Mouse (Mus musculus): ENCODE results near the gene Armc7. TPM values are rescaled to one million over a fixed set of nuclear protein-coding genes. Genes with fewer than 3 reads are reported as not detected.
A peak's percentile ranks its signal among the peaks of the same experiment; 100 is the strongest.

Armc7 gene
- polyA plus RNA-seq, 1 experiment from 2014 or later, result 5.1 TPM

DNA sequence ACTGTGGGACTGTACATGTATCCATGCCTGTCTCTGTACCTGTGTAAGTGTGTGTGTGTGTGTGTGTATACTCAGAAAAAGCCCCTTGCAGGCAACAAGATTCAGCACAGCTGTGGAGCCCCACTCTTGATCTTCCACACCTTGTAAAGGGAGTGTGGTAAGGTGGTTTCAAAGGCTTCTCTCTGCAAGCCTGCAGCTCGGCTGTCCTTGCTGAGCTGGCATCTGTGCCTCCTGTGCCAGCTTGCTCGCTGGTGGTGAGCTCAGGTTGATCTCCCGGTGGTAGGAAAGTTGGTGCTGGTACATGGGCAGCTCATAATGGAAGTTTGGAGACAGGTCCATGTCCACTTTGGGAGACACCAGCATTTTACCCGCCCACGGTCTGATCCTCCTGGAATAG is 13.6 kb upstream of the Armc7 start:
- 62% methylated on average over 5 of the region's 5 CpGs for WGBS (ENCODE audit: insufficient replicate concordance)
- Histone ChIP-seq H3K4me2 (no peak overlapping the region), H3K36me3 (ENCODE audit: control insufficient read depth, insufficient read depth, low read length) (no peaks in the 10 kb centered on the region), H3K9ac (ENCODE audit: low read depth, low read length) (no peak overlapping the region), H3K27me3 (ENCODE audit: control insufficient read depth, insufficient read depth, low read length) (no peaks in the 10 kb centered on the region), H3K4me3 (ENCODE audit: low read depth, low read length) (no peak overlapping the region), H3K9me3 (replicated peaks; ENCODE audit: control insufficient read depth, low read length) (no peaks in the 10 kb centered on the region), H3K27ac (ENCODE audit: low read depth, low read length) (no peak overlapping the region), H3K4me1 (ENCODE audit: control insufficient read depth, insufficient read depth, low read length) (peaks cover 11% of the 10 kb centered on the region)
- no peak for ATAC-seq (replicated peaks; ENCODE audit: insufficient number of reproducible peaks, low FRiP score, low TSS enrichment)

DNA sequence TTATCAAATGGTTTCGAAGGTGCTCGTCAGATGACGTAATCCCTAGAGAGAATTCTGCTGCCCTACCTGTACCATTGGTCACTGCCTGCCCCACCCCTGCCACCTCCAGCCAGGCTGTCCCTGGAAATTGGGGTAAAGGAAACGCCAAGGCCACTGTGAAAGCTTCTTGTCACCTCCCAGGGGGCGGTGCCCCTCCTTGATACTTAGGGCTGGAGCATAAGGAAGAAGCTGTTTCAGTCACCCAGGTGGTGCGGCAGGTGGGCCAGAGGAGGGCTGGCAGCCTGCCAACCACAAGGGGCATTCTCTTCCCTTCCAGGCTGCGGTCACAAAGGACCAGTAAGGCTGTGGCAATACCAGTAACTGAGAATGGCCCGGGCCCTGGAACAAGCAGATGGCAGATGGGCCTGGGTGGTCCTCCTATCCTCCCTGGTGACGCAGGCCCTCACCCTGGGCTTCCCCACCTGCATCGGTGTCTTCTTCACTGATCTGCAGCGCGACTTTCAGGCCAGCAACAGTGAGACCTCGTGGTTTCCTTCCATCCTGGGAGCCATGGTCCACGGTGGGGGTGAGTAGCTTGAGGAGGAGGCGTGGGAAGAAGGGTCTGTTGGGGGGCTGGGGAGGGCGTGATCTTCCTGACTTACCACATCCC is 13.1 kb upstream of the Armc7 start, which contains the start of gene Slc16a5:
Gene Slc16a5 (plus strand): TSS at position 232 of the 649 bp plus-strand sequence.
- Histone ChIP-seq H3K4me1 (ENCODE audit: control insufficient read depth, insufficient read depth, low read length) (peaks cover 15% of the 10 kb centered on the region), H3K9ac (ENCODE audit: low read depth, low read length) (no peak within 1 kb of the TSS), H3K36me3 (ENCODE audit: control insufficient read depth, insufficient read depth, low read length) (no peaks in the 10 kb centered on the region), H3K27me3 (ENCODE audit: control insufficient read depth, insufficient read depth, low read length) (no peaks in the 10 kb centered on the region), H3K27ac (ENCODE audit: low read depth, low read length) (no peak within 1 kb of the TSS), H3K4me3 (ENCODE audit: low read depth, low read length) (no peak within 1 kb of the TSS), H3K4me2 (no peak within 1 kb of the TSS), H3K9me3 (replicated peaks; ENCODE audit: control insufficient read depth, low read length) (no peaks in the 10 kb centered on the region)
- ATAC-seq (replicated peaks; ENCODE audit: insufficient number of reproducible peaks, low FRiP score, low TSS enrichment), result no peak
- whole genome bisulfite sequencing (ENCODE audit: insufficient replicate concordance), result 63% methylated on average over 16 of the region's 16 CpGs

- no peak for ATAC-seq (replicated peaks; ENCODE audit: insufficient number of reproducible peaks, low FRiP score, low TSS enrichment)
- Histone ChIP-seq H3K4me1 (ENCODE audit: control insufficient read depth, insufficient read depth, low read length) (peaks cover 14% of the 10 kb centered on the region), H3K4me3 (ENCODE audit: low read depth, low read length) (no peak overlapping the region), H3K27ac (ENCODE audit: low read depth, low read length) (no peak overlapping the region), H3K9ac (ENCODE audit: low read depth, low read length) (no peak overlapping the region), H3K4me2 (no peak overlapping the region), H3K27me3 (ENCODE audit: control insufficient read depth, insufficient read depth, low read length) (no peaks in the 10 kb centered on the region), H3K9me3 (replicated peaks; ENCODE audit: control insufficient read depth, low read length) (no peaks in the 10 kb centered on the region), H3K36me3 (ENCODE audit: control insufficient read depth, insufficient read depth, low read length) (no peaks in the 10 kb centered on the region)
- WGBS (ENCODE audit: insufficient replicate concordance), result 46% methylated on average over 11 of the region's 11 CpGs
These were observed 12.1 kb upstream of the Armc7 start for GRCm38 (mm10) chr11:115463397-115463796.

DNA sequence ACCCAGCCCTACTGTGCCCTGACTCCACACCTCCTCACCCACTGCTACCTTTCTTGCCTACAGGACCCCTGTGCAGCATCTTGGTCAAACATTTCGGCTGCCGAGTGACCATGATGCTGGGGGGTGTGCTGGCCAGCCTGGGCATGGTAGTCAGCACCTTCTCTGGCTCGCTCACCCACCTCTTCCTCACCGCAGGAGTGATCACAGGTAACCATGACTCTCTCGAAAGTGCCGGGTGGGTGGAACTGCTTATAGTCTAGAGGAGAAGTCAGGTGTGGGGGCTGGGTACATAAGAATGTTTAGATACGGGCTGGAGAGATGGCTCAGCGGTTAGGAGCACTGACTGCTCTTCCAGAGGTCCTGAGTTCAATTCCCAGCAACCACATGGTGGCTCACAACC is 10.6 kb upstream of the Armc7 start:
- no peak overlapping the region for H3K9ac ChIP-seq (ENCODE audit: low read depth, low read length)
- no peak overlapping the region for H3K4me2 ChIP-seq
- H3K4me1 ChIP-seq (ENCODE audit: control insufficient read depth, insufficient read depth, low read length), result peaks cover 14% of the 10 kb centered on the region
- H3K4me3 ChIP-seq (ENCODE audit: low read depth, low read length), result no peak overlapping the region
- no peaks in the 10 kb centered on the region for H3K9me3 ChIP-seq (replicated peaks; ENCODE audit: control insufficient read depth, low read length)
- H3K27ac ChIP-seq (ENCODE audit: low read depth, low read length), result no peak overlapping the region
- 78% methylated on average over 8 of the region's 8 CpGs for WGBS (ENCODE audit: insufficient replicate concordance)
- H3K27me3 ChIP-seq (ENCODE audit: control insufficient read depth, insufficient read depth, low read length), result no peaks in the 10 kb centered on the region
- no peak for ATAC-seq (replicated peaks; ENCODE audit: insufficient number of reproducible peaks, low FRiP score, low TSS enrichment)
- no peaks in the 10 kb centered on the region for H3K36me3 ChIP-seq (ENCODE audit: control insufficient read depth, insufficient read depth, low read length)

DNA sequence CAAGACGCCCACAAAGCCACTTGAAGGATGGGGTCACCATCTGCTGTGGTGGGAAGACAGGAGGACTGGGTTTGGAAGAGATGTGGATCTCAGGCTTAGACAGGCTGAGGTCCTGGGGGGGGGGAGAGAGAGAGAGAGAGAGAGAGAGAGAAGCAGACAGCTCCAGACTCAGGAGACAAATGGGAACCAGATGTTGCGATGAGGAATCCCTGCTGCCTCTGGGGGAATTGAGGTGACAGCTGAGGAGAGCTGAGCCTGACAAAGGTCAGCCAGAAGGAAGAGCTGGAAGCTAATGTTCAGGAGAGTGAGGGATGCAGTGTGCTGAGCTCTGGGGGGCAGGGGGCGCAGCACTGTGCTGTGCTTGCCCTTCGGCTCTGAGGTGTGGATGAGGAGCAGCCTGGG is 8.2 kb upstream of the Armc7 start:
- no peak overlapping the region for H3K9ac ChIP-seq (ENCODE audit: low read depth, low read length)
- 21% methylated on average over 4 of the region's 4 CpGs for WGBS (ENCODE audit: insufficient replicate concordance)
- H3K4me3 ChIP-seq (ENCODE audit: low read depth, low read length), result no peak overlapping the region

GRCm38 (mm10) chr11:115472183-115472582 is 3.3 kb upstream of the Armc7 start:
- Histone ChIP-seq H3K9ac (ENCODE audit: low read depth, low read length) (no peak overlapping the region), H3K27me3 (ENCODE audit: control insufficient read depth, insufficient read depth, low read length) (no peaks in the 10 kb centered on the region), H3K4me1 (ENCODE audit: control insufficient read depth, insufficient read depth, low read length) (peaks cover 33% of the 10 kb centered on the region), H3K4me2 (no peak overlapping the region), H3K9me3 (replicated peaks; ENCODE audit: control insufficient read depth, low read length) (no peaks in the 10 kb centered on the region), H3K36me3 (ENCODE audit: control insufficient read depth, insufficient read depth, low read length) (no peaks in the 10 kb centered on the region; the same call in 1 of the 2 replicates), H3K4me3 (ENCODE audit: low read depth, low read length) (no peak overlapping the region), H3K27ac (ENCODE audit: low read depth, low read length) (no peak overlapping the region)
- 83% methylated on average over 7 of the region's 7 CpGs for WGBS (ENCODE audit: insufficient replicate concordance)
- ATAC-seq (replicated peaks; ENCODE audit: insufficient number of reproducible peaks, low FRiP score, low TSS enrichment), result no peak

More for the DNA sequence above, 8.2 kb upstream of the Armc7 start:
- H3K36me3 ChIP-seq (ENCODE audit: control insufficient read depth, insufficient read depth, low read length), result no peaks in the 10 kb centered on the region
- peaks cover 14% of the 10 kb centered on the region for H3K4me1 ChIP-seq (ENCODE audit: control insufficient read depth, insufficient read depth, low read length)
- H3K27ac ChIP-seq (ENCODE audit: low read depth, low read length), result no peak overlapping the region
- no peaks in the 10 kb centered on the region for H3K27me3 ChIP-seq (ENCODE audit: control insufficient read depth, insufficient read depth, low read length)
- H3K4me2 ChIP-seq, result no peak overlapping the region
- ATAC-seq (replicated peaks; ENCODE audit: insufficient number of reproducible peaks, low FRiP score, low TSS enrichment), result no peak
- H3K9me3 ChIP-seq (replicated peaks; ENCODE audit: control insufficient read depth, low read length), result no peaks in the 10 kb centered on the region

DNA sequence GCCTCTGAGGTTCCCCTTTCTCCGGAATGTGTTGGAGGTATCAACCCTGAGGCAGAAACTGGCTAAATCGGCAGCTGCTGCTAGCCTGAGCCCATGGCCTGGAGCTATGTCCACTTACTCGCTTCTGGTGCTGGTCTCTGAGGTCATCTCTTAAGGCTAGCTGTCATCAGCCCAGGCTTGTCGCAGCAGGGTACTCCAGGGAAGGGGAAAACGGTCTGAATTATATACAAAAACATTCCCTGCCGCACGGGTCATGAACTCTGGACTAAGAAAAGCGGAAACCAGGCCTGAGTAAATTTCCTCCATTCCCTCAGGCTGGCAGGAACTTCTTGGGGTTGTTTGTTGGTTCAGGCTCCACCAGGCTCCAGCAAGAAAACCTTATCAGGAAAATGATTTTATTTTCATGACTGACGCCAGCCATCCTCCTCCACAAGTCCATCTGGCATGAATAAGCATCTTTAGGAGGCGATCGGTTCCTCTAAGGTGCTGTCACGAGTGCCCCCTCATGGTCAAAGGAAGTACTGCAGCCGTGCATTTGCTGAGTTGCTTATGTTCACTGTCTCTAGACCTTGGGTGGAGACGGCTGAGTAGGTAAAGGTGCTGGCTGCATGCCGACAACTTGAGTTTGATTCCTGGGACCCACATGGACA is 1.7 kb upstream of the Armc7 start:
- Histone ChIP-seq H3K27ac (ENCODE audit: low read depth, low read length) (peak overlapping the region; percentile 79), H3K4me1 (ENCODE audit: control insufficient read depth, insufficient read depth, low read length) (peaks cover 31% of the 10 kb centered on the region), H3K4me2 (peak overlapping the region; percentile 38), H3K36me3 (ENCODE audit: control insufficient read depth, insufficient read depth, low read length) (no peaks in the 10 kb centered on the region; the same call in 1 of the 2 replicates), H3K9me3 (replicated peaks; ENCODE audit: control insufficient read depth, low read length) (no peaks in the 10 kb centered on the region), H3K9ac (ENCODE audit: low read depth, low read length) (0 out of 2 replicates have a peak overlapping the region, but pooled peaks have one; percentile 34), H3K4me3 (ENCODE audit: low read depth, low read length) (no peak overlapping the region), H3K27me3 (ENCODE audit: control insufficient read depth, insufficient read depth, low read length) (no peaks in the 10 kb centered on the region)
- WGBS (ENCODE audit: insufficient replicate concordance), result 16% methylated on average over 15 of the region's 15 CpGs
- peak; percentile 37 for ATAC-seq (replicated peaks; ENCODE audit: insufficient number of reproducible peaks, low FRiP score, low TSS enrichment)

- 5% methylated on average over 28 of the region's 28 CpGs for WGBS (ENCODE audit: insufficient replicate concordance)
- H3K9me3 ChIP-seq (replicated peaks; ENCODE audit: control insufficient read depth, low read length), result no peaks in the 10 kb centered on the region
- peak overlapping the region; percentile 15; the same call in 1 of the 2 replicates for H3K27ac ChIP-seq (ENCODE audit: low read depth, low read length)
These were observed 331 bp downstream of the Armc7 start for GRCm38 (mm10) chr11:115475758-115476237.

More at GRCm38 (mm10) chr11:115475758-115476237, 331 bp downstream of the Armc7 start:
- Histone ChIP-seq H3K27me3 (ENCODE audit: control insufficient read depth, insufficient read depth, low read length) (no peaks in the 10 kb centered on the region), H3K9ac (ENCODE audit: low read depth, low read length) (peak overlapping the region; percentile 87), H3K4me3 (ENCODE audit: low read depth, low read length) (peak overlapping the region; percentile 92), H3K4me1 (ENCODE audit: control insufficient read depth, insufficient read depth, low read length) (peaks cover 31% of the 10 kb centered on the region), H3K4me2 (peak overlapping the region; percentile 98), H3K36me3 (ENCODE audit: control insufficient read depth, insufficient read depth, low read length) (no peaks in the 10 kb centered on the region; the same call in 1 of the 2 replicates)
- ATAC-seq (replicated peaks; ENCODE audit: insufficient number of reproducible peaks, low FRiP score, low TSS enrichment), result 0 out of 2 replicates have a peak, but pooled peaks have one; percentile 4
